17 mouse cellular contexts compared by ENCODE assay signal in genomic region chr8:79392649-79393048, GRCm38 (mm10). TPM values are rescaled to one million over a fixed set of nuclear protein-coding genes. Genes with fewer than 3 reads are reported as not detected.
DNase-seq lines count a peak whose midpoint lies in the region; ATAC-seq and TF ChIP-seq lines count a peak whose summit lies in the region.
"Had no signal": no experiment of that assay in that cellular context is flagged by ENCODE, and none has a peak within 500 bp of the region (broad histone marks: within the 10 kb centered on the region; RNA-seq: fewer than 3 reads in every experiment).

No protein-coding gene starts in this region.

- no peak overlapping the region for H3K4me3 ChIP-seq in forebrain, embryonic 15.5 days
- no peak overlapping the region for H3K4me3 ChIP-seq in forebrain, embryonic 12.5 days (replicated peaks)
- no peak overlapping the region for H3K4me3 ChIP-seq in kidney, embryonic 15.5 days (replicated peaks)
- no peak overlapping the region; the same call in 1 of the 2 replicates for H3K4me3 ChIP-seq in G1E (ENCODE audit: low read depth, low read length)
- H3K4me3 ChIP-seq: embryonic facial prominence, embryonic 15.5 days; forebrain, embryonic 10.5 days; hindbrain, embryonic 12.5 days; layer of hippocampus, adult 2 months; liver, embryonic 13.5 days; midbrain, embryonic 12.5 days had no signal

- 22% methylated on average over 6 of the region's 6 CpGs for WGBS in forebrain, embryonic 15.5 days
- WGBS in forebrain, embryonic 12.5 days: 40% methylated on average over 6 of the region's 6 CpGs
- WGBS in kidney, embryonic 15.5 days: 72% methylated on average over 6 of the region's 6 CpGs

- H3K27ac ChIP-seq in forebrain, embryonic 15.5 days (replicated peaks): no peak overlapping the region
- H3K27ac ChIP-seq in forebrain, embryonic 12.5 days: no peak overlapping the region
- H3K27ac ChIP-seq in kidney, embryonic 15.5 days: 0 out of 2 replicates have a peak overlapping the region, but pooled peaks have one; percentile 9
- H3K27ac ChIP-seq: embryonic facial prominence, embryonic 15.5 days; forebrain, embryonic 10.5 days; hindbrain, embryonic 12.5 days; layer of hippocampus, adult 2 months; liver, embryonic 13.5 days; midbrain, embryonic 12.5 days had no signal

- H3K9me3 ChIP-seq in forebrain, embryonic 15.5 days: no peaks in the 10 kb centered on the region
- no peaks in the 10 kb centered on the region for H3K9me3 ChIP-seq in forebrain, embryonic 12.5 days
- H3K9me3 ChIP-seq in kidney, embryonic 15.5 days (replicated peaks): no peaks in the 10 kb centered on the region
- H3K9me3 ChIP-seq in G1E (replicated peaks): no peaks in the 10 kb centered on the region
- H3K9me3 ChIP-seq: embryonic facial prominence, embryonic 15.5 days; liver, embryonic 13.5 days; midbrain, embryonic 12.5 days had no signal

- no peak for DNase-seq in kidney, postnatal 14 days
- no peak for DNase-seq in G1E (ENCODE audit: low spot score)
- no peak for DNase-seq in spleen, postnatal 4 days (ENCODE audit: low spot score in 2 of 2)
- DNase-seq in cerebellum, adult 11-12 months: no peak
- DNase-seq: cerebellum, adult 11 months; liver, embryonic 13.5 days; lung, postnatal 14 days; thymus, adult 2 months had no signal

- no peaks in the 10 kb centered on the region for H3K36me3 ChIP-seq in forebrain, embryonic 15.5 days
- H3K36me3 ChIP-seq in forebrain, embryonic 12.5 days (replicated peaks): peaks cover 8% of the 10 kb centered on the region
- peaks cover 5% of the 10 kb centered on the region; the same call in 1 of the 2 replicates for H3K36me3 ChIP-seq in kidney, embryonic 15.5 days
- no peaks in the 10 kb centered on the region for H3K36me3 ChIP-seq in G1E (replicated peaks)
- H3K36me3 ChIP-seq: embryonic facial prominence, embryonic 15.5 days; liver, embryonic 13.5 days had no signal

- no peak for TF ChIP-seq CTCF in G1E (IDR thresholded peaks at IDR 0.05; ENCODE audit: low read depth, low read length)

- no peak overlapping the region for H3K9ac ChIP-seq in forebrain, embryonic 15.5 days (replicated peaks)
- no peak overlapping the region for H3K9ac ChIP-seq in forebrain, embryonic 12.5 days
- H3K9ac ChIP-seq in kidney, embryonic 15.5 days: no peak overlapping the region
- H3K9ac ChIP-seq: embryonic facial prominence, embryonic 15.5 days; hindbrain, embryonic 12.5 days; liver, embryonic 13.5 days; midbrain, embryonic 12.5 days had no signal

- no peak for ATAC-seq in forebrain, embryonic 15.5 days (replicated peaks)
- ATAC-seq in forebrain, embryonic 12.5 days (ENCODE audit: low FRiP score): no peak
- ATAC-seq in kidney, embryonic 15.5 days (replicated peaks; ENCODE audit: low FRiP score): no peak
- peak; percentile 25; the same call in 1 of the 2 replicates for ATAC-seq in G1E (ENCODE audit: extremely low read depth, insufficient number of reproducible peaks, low FRiP score, poor library complexity, severe bottlenecking)
- peak; percentile 61 for ATAC-seq in megakaryocyte progenitor cell, adult 5-6 weeks (replicated peaks; ENCODE audit: poor library complexity)

- peaks cover 52% of the 10 kb centered on the region for H3K4me1 ChIP-seq in forebrain, embryonic 15.5 days
- peaks cover 48% of the 10 kb centered on the region for H3K4me1 ChIP-seq in forebrain, embryonic 12.5 days
- H3K4me1 ChIP-seq in kidney, embryonic 15.5 days: peaks cover 49% of the 10 kb centered on the region
- peaks cover 41% of the 10 kb centered on the region for H3K4me1 ChIP-seq in G1E (ENCODE audit: insufficient read depth, low read depth, low read length)

- H3K27me3 ChIP-seq in forebrain, embryonic 15.5 days: no peaks in the 10 kb centered on the region
- no peaks in the 10 kb centered on the region for H3K27me3 ChIP-seq in forebrain, embryonic 12.5 days
- H3K27me3 ChIP-seq in kidney, embryonic 15.5 days: no peaks in the 10 kb centered on the region
- H3K27me3 ChIP-seq in G1E (ENCODE audit: insufficient read depth, low read length): peaks cover 21% of the 10 kb centered on the region
- H3K27me3 ChIP-seq: embryonic facial prominence, embryonic 15.5 days; hindbrain, embryonic 12.5 days; midbrain, embryonic 12.5 days had no signal

- 0 out of 2 replicates have a peak overlapping the region, but pooled peaks have one; percentile 9 for H3K4me2 ChIP-seq in forebrain, embryonic 15.5 days (replicated peaks)
- H3K4me2 ChIP-seq in forebrain, embryonic 12.5 days: no peak overlapping the region
- no peak overlapping the region for H3K4me2 ChIP-seq in kidney, embryonic 15.5 days
- H3K4me2 ChIP-seq: embryonic facial prominence, embryonic 15.5 days; hindbrain, embryonic 12.5 days; liver, embryonic 13.5 days; midbrain, embryonic 12.5 days had no signal

RNA-seq across cellular contexts. Expression of gene Smad1, which starts 6.7 kb away (rescaled TPM):
- 63.6 and 66.6 TPM in 2 replicates for polyA plus RNA-seq in forebrain, embryonic 15.5 days (2015; fragmentation: Nextera tagmentation; extraction: Ambion mirVana)
- polyA plus RNA-seq in forebrain, embryonic 12.5 days (2016; fragmentation: Nextera tagmentation; extraction: Ambion mirVana): 63.7 and 63.8 TPM in 2 replicates
- polyA plus RNA-seq in kidney, embryonic 15.5 days (2015; fragmentation: Nextera tagmentation; extraction: Ambion mirVana): 40.0 and 41.0 TPM in 2 replicates
- total RNA-seq in G1E (2014; fragmentation: Nextera tagmentation) (2.0 and 2.9 TPM in 2 replicates), G1E (2017) (1.2 and 2.1 TPM in 2 replicates)
- 1.5 and 2.0 TPM in 2 replicates for polyA plus RNA-seq in G1E (2012)
- 12.7 and 15.2 TPM in 2 replicates for total RNA-seq in megakaryocyte progenitor cell, adult 5-6 weeks (2015)
- total RNA-seq in megakaryocyte progenitor cell, adult 5-6 weeks (2017): 12.0 and 15.2 TPM in 2 replicates

Comparison
In these comparisons a context has a peak if more than half of its experiments do, and no peak if none do; other contexts are left out.
1. ATAC-seq: peak in G1E (single experiment) and megakaryocyte progenitor cell, adult 5-6 weeks (single experiment); none in forebrain, embryonic 15.5 days (single experiment), forebrain, embryonic 12.5 days (single experiment) and kidney, embryonic 15.5 days (single experiment).
2. RNA of gene Smad1, which starts 6.7 kb away (polyA plus RNA-seq): 63.7 to 63.8 TPM in forebrain, embryonic 12.5 days, 63.6 to 66.6 TPM in forebrain, embryonic 15.5 days and 40.0 to 41.0 TPM in kidney, embryonic 15.5 days; 1.5 to 2.0 TPM in G1E; every median in the first group is over 10 times any median in the second.